Mouse (Mus musculus) layer of hippocampus, adult 9-10 months (tissue): ENCODE data around the gene Htt.
A peak's percentile ranks its signal among the peaks of the same experiment; 100 is the strongest.
"Not testable (repeated sequence)": the region's sequence is repeated elsewhere in the genome, so short reads cannot be mapped to it uniquely, and the experiment has no call there.

Source experiments
- DNase-seq: peaks from one replicate; pipeline ENCODE4 v3.0.0; 2022; ENCODE audit warnings: low spot score

Gene Htt

DNA sequence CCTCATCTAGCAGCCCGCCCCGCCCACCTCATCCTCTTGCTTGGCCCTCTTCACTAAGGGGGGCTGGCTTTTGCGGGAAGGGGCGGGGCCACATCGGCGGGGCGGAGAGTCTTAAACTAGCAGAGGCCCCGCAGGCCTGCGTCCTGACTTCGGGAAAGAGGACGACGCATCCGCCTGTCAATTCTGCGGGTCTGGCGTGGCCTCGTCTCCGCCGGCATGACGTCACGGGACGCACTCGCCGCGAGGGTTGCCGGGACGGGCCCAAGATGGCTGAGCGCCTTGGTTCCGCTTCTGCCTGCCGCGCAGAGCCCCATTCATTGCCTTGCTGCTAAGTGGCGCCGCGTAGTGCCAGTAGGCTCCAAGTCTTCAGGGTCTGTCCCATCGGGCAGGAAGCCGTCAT, at the start of gene Htt:
Gene Htt (plus strand): TSS at position 232 of the 400 bp plus-strand sequence.
- DNase-seq: peak; percentile 93

DNA sequence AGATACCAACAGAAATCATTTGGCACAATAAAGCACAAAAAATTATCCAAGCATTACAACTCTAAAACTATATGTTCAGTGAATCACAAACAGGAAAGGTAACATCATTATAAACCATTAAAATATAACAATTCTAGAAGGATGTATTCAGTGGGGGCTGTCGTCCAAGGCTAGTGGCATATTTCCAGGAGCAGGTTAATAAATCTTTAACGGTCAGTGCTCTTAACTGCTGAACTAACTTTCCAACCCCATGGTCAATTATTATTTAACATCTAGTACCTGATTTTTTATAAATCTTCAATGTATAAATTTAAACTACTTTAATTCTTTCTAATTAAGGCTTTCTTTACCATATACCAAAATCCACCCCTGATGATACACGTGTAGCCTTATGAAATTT, 47.2 kb upstream of the Htt start:
- not testable (repeated sequence) for DNase-seq

DNA sequence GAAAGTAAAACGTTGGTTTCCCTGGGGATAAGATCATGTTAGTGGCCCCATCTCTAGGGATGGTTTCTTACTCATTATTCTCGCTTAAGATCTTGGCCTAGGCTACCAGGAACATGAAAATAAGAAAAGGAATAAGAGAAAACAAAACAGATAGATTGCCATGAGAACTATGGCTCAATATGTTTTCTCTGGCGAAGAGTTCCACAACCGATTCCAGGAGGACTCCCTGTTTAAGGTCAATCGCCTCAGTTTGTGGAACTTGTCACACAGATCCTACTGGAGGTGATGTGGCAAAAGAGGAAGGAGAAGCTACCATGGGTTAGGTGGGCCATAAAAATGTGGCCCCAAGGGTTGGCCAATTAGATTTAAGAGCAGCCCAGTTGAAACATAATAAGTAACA, 46.7 kb upstream of the Htt start:
- no peak for DNase-seq

DNA sequence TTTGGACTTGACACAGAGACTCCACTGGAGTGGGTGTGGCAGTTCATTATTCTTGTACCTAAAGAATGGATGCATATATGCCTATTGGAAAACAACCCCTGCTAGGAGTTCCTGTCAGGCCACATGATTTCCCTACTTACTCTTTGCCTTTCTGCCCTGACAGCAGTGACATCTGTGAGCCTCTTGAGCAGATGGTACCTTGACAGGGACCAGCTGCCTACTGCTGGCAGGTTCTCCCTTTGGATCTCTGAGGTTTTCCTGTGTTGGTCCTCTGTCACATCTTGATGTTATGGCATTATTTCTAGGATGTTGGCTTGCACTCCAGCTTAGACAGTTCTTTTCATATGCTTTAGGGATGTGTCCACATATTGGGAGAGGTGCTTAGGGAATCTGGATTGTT, 32.4 kb upstream of the Htt start:
- no peak for DNase-seq

DNA sequence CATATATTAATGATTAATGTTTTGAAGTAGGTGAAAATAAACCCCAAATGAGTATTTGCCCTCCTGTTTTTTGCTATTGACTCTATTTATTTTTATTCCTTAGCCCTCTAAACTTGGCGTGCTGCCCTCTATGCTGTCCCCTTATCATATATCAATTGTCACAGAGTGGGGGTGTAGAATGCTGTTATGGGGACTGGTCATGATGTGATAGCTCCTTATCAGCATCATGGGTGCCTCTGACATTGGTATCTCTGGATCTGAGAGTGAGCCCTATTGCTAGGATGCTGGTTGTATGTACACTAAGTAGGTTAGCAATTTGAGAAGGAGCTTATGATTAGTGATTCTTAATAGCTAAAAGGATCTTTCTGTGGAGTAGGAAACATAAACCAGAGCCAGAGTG, 31.3 kb upstream of the Htt start:
- DNase-seq: no peak

DNA sequence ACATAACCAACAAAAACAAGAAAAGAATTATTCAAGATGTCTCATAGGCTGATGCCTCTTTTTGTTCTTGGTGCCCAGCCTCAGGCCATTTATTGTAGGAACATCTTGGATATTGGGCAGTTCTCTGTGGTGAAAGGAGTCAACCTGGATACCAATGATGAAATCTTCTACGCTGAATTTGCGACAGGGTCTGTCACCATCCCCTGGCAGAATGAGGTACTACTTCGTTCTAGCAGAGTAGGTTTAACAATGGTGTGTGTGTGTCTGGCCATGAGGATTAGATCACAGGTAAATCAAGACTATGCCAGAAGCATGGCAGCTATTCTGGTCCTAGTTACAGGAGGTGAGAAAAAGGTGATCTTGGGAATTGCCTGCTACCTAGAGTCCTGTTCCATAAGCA, 10.1 kb upstream of the Htt start:
- DNase-seq: no peak

DNA sequence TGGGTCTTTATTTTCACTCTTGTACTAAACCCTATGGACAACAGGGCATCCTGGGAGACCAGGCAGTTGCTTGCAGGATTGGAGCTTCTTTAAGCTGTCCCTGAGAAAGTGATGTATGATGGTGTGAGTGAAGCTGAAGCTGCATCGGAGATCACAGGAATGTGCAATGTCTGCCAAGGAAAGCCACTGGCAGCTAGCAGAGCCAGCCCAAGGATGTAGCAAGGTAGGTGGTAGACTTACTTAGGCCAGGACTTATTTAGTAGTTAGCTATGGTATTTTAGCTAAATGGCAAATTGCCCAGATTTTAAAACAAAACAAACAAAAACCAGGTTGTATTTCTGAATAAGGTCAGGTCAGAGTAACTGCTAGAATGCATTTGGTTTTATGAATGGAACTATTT, 2.8 kb upstream of the Htt start:
- DNase-seq: no peak

DNA sequence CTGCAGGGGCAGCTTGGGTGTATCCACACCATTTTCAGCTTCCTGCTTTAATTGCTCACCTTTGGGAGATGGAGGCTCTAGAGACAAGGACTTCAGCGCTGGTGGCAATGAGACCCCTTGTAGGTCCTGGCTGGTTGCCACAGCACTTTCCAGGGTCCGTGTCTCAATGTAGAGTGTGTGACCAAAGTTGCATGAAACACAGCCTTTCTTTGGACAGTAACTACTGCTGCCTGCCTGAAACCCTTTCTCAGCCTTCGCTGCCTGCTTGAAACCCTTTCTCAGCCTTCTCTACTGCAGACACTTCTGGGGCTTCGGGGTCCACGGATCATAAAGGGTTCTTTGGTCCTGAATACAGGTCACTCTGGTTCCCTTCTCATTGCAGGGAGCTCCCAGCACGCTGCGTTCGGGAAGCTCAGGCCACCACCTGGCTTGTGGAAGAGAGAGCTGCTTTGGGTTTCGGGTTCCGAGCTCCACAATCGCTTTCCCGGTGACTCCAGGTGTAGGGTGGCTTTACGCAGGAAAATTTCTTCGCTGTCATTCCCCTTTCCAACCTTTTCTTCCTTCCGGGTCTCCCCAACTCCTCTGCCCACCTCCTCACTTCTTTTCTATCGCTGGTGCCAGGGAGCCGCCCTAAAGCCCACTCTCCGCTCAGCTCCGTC, 561 bp upstream of the Htt start:
- DNase-seq: peak; percentile 17

DNA sequence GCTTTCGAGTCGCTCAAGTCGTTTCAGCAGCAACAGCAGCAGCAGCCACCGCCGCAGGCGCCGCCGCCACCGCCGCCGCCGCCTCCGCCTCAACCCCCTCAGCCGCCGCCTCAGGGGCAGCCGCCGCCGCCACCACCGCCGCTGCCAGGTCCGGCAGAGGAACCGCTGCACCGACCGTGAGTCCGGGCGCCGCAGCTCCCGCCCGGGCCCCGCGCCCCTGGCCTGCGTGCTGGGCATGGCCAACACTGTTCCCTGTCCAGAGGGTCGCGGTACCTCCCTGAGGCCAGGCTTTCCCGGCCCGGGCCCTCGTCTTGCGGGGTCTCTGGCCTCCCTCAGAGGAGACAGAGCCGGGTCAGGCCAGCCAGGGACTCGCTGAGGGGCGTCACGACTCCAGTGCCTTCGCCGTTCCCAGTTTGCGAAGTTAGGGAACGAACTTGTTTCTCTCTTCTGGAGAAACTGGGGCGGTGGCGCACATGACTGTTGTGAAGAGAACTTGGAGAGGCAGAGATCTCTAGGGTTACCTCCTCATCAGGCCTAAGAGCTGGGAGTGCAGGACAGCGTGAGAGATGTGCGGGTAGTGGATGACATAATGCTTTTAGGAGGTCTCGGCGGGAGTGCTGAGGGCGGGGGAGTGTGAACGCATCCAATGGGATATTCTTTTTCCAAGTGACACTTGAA, 533 bp downstream of the Htt start:
- no peak for DNase-seq

DNA sequence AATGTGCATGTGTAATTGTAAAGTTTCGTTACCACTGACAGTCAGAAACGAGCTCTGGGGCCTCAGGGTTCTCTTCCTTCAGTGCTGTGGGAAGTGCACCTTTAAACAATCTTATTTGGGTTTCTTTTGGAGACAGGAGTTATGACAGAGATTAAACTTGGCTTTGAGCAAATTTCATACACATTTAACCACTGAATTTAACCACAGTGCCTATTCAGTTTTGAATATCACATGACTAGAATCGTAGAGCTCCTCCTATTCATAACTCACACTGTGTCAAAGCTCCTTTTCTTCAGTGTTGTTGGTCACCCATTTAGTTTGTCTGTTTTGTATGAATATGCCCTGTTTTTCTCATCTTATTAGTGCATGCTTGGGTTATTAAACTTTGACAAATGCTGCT, 10.3 kb downstream of the Htt start:
- DNase-seq: no peak

DNA sequence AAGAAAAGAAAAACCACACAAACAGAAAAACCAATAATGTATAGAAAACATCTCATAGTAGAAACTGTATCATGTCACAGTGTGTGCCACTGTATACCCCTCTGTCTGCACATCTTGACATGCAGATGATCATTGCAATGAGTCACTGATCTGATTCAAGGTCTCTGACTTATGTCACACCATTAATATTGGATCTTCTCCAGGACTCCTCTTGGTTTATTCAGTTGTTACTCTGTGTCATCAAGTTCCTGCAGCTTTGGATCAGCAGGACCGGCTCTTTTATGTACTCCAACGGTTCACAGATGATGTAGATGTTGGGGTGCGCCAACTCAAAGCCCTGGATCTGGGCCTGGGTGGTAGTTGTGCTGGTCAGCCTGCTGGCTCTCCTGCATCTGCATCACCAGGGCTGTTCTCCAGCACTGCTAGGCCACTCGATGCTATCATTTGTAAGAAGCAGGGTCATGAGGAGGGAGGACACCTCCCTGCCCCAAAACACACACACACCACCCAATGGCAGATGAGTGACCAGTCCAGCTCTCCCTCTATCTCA, 11.2 kb downstream of the Htt start:
- DNase-seq: no peak

DNA sequence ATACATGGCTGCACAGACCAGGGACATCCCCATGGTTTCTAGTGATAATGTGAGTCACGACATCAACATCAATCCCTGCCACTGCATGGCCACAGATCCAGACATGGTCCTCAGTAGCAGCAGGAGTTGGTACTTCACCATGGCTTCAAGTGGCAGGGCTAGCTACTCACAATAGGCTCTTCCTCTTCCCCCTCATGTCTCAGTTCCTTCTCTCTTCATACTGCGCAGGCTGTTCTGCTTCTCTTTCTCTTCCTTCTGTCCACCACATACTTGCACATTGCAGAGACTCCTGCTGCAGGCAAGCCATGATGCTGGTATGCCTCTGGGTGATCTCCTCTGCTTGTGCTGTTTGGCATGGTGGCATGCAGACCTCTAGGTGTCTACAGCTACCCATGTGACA, 11.9 kb downstream of the Htt start:
- DNase-seq: no peak

DNA sequence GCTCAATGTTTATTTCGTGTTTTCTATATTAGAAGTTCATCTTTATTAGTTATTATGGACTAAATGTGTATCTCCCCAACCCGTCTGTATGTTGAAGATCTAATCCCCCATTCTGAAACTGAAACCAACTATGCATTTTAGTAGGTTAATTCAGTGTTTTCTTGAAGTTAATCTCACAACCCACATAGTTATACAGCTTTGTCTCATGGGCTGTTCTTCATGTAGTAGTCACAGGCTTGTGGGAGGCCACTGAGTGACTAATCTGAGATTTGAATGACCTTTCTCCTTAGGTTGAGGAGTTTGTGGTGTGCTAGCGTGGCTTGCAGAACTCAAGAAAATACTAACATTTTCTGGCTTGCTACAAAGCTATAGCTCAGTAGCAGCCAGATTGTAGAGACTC, 23.5 kb downstream of the Htt start:
- DNase-seq: no peak

DNA sequence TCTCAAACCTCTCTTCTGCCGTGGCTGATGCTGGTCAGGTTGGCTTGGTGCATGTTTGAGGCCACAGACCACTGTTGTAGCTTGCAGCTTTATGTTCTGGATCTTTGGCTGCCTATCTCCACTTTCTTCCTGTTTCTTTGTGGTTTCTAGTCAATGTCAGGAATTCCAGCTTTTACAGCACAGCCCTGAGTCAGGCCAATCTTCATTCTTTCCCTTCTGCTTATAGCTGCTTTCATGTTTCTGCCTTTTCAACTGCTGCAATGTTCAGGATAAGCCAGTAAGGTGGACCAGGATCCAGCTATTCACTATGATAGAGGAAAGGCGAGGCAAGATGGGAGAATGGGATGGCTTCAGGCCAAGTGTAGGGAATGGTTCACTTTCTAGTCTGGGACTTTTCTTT, 29.6 kb downstream of the Htt start:
- no peak for DNase-seq

DNA sequence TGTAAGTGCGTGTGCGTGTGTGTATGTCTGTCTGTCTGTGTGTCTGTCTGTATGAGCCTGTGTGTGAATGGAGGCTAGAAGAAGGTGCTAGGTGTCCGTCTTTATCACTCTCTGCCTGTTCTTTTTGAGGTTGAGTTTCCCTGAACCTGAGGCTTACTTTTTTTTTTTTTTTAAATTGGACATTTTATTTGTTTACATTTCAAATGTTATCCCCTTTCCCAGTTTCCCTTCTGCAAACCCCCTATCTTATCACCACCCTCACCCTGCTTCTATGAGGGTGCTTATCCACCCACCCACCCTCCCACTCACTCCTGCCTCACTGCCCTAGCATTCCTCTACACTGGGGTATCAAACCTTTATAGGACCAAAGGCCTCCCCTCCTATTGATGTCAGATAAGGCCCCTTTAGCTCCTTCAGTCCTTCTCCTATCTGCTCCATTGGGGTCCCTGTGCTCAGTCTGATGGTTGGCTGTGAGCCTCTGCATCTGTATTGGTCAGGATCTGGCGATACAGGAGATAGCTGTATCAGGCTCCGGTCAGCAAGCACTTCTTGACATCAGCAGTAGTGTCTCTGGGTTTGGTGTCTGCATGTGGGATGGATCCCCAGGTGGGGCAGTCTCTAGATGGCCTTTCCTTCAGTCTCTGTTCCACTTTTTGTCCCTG, 38.9 kb downstream of the Htt start:
- no peak for DNase-seq

DNA sequence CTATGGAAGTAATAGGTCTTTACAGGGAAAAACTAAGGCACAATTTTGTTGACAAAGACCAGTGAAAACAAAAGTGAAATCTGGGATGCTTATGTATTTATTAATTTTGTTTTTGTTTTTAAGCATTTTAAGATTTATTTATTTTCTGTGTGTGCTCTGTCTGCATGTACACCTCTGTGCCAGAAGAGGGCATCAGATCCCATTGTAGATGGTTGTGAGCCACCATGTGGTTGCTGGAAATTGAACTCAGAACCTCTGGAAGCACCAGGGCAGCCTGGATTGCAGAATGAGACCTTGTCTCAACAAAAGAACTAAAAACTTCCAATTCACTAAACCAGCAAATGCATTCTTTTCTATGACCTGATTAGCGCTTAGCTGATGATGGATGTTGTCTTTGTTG, 44.5 kb downstream of the Htt start:
- DNase-seq: no peak

DNA sequence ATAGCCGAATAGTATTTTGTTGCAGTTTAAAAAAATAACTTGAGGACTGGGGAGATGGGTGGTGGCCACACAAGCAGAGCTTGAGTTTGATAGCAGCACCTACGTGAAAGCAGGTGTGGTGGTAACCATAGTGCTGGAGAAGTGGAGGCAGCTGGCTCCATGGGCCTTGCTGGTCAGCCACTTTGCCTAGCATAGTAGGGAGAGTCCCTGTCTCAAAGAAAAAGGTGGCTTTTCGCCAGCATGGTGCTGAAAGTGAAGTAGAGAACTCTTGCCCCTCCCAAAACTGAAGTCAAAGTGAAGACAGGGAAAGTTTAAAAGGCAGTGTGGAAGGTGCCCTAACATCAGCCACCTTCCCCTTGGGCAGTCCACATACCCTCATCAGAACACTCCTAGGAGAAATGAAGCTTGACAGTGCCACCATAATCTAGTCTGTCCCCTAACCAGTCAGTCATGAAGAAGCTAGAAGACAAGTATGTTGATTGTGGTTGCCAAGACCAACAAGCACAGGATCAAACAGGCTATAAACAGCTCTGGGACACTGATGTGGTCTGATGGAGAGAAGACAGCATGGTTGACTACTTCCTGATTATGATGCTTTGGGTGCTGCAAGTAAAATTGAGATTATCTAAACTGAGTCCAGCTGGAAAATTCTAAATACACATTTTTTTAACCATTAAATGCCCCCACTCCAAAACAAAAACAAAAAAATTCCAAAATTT, 61.0 kb downstream of the Htt start:
- no peak for DNase-seq

DNA sequence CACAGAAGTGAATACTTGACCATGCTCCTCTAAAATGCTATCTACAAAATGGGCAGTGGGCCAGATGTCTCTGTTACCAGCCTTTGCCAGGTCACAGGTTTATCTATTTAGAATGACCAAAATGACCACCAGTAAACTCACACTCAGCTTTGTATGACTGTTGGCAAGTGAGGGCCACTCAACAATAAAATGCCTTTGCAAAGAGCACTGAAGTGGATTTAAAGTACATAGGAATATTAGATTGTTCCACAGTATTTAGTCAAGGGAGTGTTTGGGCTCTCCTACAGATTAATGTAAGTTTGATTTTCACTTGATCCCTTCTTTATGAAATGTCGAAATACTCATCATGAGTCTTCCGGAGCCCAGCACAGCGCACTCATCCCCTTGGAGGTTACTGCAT, 92.5 kb downstream of the Htt start:
- no peak for DNase-seq

DNA sequence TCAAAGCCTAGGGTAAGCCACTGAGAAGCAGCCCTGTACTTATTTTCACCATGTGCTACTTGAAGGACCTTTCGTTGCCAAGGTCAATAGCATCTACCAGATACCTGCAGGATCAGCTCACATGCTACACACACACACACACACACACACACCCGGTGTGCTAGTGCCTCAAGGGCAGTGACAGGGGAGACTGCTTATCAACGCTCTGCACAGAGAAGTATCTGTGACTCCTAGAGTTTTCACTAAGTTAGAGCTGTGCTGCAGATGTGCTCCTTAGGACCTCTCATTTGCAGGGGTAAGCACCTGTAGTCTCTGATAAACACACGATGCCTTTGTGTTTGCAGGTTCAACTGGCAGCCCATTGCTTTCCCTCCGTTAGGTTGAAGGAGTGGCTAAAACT, 103.8 kb downstream of the Htt start:
- DNase-seq: no peak

DNA sequence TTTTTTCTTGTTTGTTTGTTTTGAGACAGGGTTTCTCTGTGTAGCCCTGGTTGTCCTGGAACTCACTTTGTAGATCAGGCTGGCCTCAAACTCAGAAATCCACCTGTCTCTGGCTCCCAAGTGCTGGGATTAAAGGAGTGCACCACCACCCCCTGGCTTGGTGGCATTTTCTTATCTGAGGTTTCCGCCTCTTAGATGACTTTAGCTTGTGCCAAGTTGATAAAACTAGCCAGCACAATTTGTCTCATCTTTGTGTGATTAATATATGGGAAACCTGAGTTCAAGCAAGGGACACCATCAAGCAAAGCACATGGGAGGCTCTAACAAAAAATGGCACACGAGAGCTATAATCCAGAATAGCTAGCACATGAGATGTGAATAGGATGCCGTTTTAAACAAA, 118.8 kb downstream of the Htt start:
- not testable (repeated sequence) for DNase-seq

DNA sequence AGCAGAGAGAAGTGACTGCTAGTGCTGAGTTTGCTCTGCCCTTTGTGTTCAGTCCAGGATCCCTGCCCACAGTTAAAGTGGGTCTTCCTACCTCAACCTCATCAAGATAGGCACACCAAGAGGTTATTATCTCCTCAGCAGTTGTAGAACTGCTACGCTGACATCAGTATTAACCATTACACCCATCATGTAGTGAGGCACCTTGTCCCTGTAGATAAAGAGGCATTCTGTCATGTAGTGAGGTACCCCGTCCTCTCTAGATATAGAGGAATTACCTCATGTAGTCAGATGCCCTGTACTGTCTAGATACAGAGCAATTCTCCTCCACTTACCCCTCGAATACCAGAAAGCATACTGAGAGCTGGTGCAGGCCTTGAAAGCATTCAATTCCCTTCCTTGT, 119.5 kb downstream of the Htt start:
- no peak for DNase-seq

DNA sequence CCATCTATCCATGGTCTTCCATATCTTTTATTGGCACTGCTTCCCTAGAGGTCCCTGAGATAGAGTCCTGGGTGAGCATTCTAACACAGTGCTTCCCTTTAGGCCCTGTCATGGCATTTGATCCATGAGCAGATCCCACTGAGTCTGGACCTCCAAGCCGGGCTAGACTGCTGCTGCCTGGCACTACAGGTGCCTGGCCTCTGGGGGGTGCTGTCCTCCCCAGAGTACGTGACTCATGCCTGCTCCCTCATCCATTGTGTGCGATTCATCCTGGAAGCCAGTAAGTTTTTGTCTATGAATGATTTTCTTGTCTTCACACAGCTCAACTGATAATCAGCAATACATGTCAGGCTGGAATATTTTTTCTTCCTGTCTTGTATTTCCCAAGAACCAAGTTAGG, 123.7 kb downstream of the Htt start:
- DNase-seq: no peak

DNA sequence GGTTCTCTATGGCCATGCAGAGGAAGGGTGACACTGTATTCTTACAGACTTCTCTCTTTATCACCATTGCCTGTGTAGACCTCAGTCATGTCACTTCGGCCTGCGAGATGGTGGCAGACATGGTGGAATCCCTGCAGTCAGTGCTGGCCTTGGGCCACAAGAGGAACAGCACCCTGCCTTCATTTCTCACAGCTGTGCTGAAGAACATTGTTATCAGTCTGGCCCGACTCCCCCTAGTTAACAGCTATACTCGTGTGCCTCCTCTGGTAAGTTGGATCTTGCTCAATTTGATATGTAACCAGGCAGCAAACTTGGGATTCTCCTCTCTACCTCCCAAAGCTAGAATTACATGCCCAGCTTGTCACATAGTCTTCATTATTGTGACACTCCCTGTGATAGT, 127.7 kb downstream of the Htt start:
- no peak for DNase-seq
